In the genomic region with DNA sequence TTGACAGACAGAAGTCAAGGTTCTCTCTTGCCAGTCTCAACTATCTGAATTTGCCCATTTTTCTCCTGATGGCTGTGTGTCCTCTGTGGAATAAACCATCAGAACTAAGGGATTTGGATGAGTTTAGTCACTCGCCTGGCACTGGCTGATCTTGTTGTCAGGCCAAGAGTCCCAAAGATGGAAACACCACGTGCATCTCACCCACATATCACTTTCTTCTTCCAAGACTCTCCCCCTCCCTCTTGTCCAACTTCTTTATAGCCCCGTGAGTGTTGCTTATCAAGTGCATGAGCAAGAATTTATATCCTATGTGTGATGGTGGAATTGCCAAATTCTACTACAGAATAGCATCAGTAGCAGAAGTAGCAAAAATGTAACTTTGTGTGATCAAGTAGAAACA, we compare ENCODE assay signal across 33 mouse cellular contexts.
A peak's percentile ranks its signal among the peaks of the same experiment; 100 is the strongest.
DNase-seq lines count a peak whose midpoint lies in the region; ATAC-seq lines count a peak whose summit lies in the region.
"Had no signal": no experiment of that assay in that cellular context is flagged by ENCODE, and none has a peak within 500 bp of the region (broad histone marks: within the 10 kb centered on the region; RNA-seq: fewer than 3 reads in every experiment).

No protein-coding gene starts in this region.

- intact Hi-C loops in left cerebral cortex, postnatal 25 days (cut with DNase I): loop anchor here (5.0 kb wide), 1 partner anchor 69 kb away; no protein-coding TSS in a partner anchor

- H3K4me2 ChIP-seq in liver, embryonic 11.5 days: no peak overlapping the region
- H3K4me2 ChIP-seq: heart, embryonic 13.5 days; intestine, embryonic 15.5 days; limb, embryonic 15.5 days; midbrain, embryonic 15.5 days; neural tube, embryonic 15.5 days had no signal

- no peaks in the 10 kb centered on the region for H3K27me3 ChIP-seq in liver, embryonic 11.5 days (replicated peaks; ENCODE audit: control insufficient read depth, insufficient read depth, low read length)
- H3K27me3 ChIP-seq: heart, embryonic 13.5 days; intestine, embryonic 15.5 days; limb, embryonic 15.5 days; midbrain, embryonic 15.5 days; neural tube, embryonic 15.5 days had no signal

- ATAC-seq in liver, embryonic 11.5 days (replicated peaks; ENCODE audit: low FRiP score): no peak
- ATAC-seq: forebrain, embryonic 14.5 days; hindbrain, postnatal 0 days; intestine, embryonic 15.5 days; midbrain, embryonic 15.5 days had no signal

- no peak overlapping the region for H3K4me3 ChIP-seq in liver, embryonic 11.5 days (ENCODE audit: low read depth, low read length)
- H3K4me3 ChIP-seq: heart, adult 2 months; heart, embryonic 13.5 days; hindbrain, embryonic 10.5 days; intestine, embryonic 15.5 days; layer of hippocampus, adult 2 months; limb, embryonic 10.5 days; limb, embryonic 15.5 days; midbrain, embryonic 10.5 days; midbrain, embryonic 15.5 days; neural tube, embryonic 15.5 days had no signal

- DNase-seq in right cerebral cortex, adult 18-20 months: peak; percentile 50
- DNase-seq in right cerebral cortex, postnatal 14 days: no peak
- DNase-seq in frontal cortex, postnatal 36 days (ENCODE audit: low spot score in 2 of 2): peak; percentile 47 to 80
- peak; percentile 32 to 94 for DNase-seq in left cerebral cortex, postnatal 25 days (ENCODE audit: low spot score in 2 of 2)
- DNase-seq in telencephalon, adult 2 months (ENCODE audit: low read depth, low spot score): peak; percentile 85
- no peak for DNase-seq in adrenal gland, postnatal 36 days
- no peak for DNase-seq in liver, embryonic 11.5 days (ENCODE audit: low spot score)
- DNase-seq: adrenal gland, postnatal 25 days; B cell, adult 2 months; cerebellum, adult 9-10 months; cerebellum, postnatal 36 days; gastrocnemius, postnatal 36 days; heart, adult 2 months; heart, postnatal 10 days; kidney, adult 2 months; kidney, postnatal 36 days; lung, adult 2 months; retina, postnatal 1 day; spleen, adult 18-20 months; thymus, adult 18-20 months; thymus, postnatal 36 days had no signal

- no peaks in the 10 kb centered on the region for H3K36me3 ChIP-seq in liver, embryonic 11.5 days (ENCODE audit: control insufficient read depth, insufficient read depth, low read length)
- H3K36me3 ChIP-seq: heart, embryonic 13.5 days; hindbrain, embryonic 10.5 days; intestine, embryonic 15.5 days; limb, embryonic 10.5 days; limb, embryonic 15.5 days; midbrain, embryonic 10.5 days; midbrain, embryonic 15.5 days; neural tube, embryonic 15.5 days had no signal

- no peaks in the 10 kb centered on the region for H3K9me3 ChIP-seq in liver, embryonic 11.5 days (ENCODE audit: control insufficient read depth, low read length)
- H3K9me3 ChIP-seq: heart, embryonic 13.5 days; intestine, embryonic 15.5 days; limb, embryonic 10.5 days; limb, embryonic 15.5 days; midbrain, embryonic 10.5 days; midbrain, embryonic 15.5 days; neural tube, embryonic 15.5 days had no signal

- 70% methylated on average over 3 of the region's 3 CpGs for WGBS in liver, embryonic 11.5 days

- H3K9ac ChIP-seq in liver, embryonic 11.5 days (ENCODE audit: low read depth, low read length): no peak overlapping the region
- H3K9ac ChIP-seq: heart, embryonic 13.5 days; intestine, embryonic 15.5 days; limb, embryonic 15.5 days; liver, embryonic 14.5 days; midbrain, embryonic 15.5 days; neural tube, embryonic 15.5 days had no signal

- no peaks in the 10 kb centered on the region for H3K4me1 ChIP-seq in liver, embryonic 11.5 days (replicated peaks; ENCODE audit: control insufficient read depth, insufficient read depth, low read length)
- H3K4me1 ChIP-seq: heart, embryonic 13.5 days; hindbrain, embryonic 10.5 days; intestine, embryonic 15.5 days; limb, embryonic 10.5 days; limb, embryonic 15.5 days; midbrain, embryonic 10.5 days; midbrain, embryonic 15.5 days; neural tube, embryonic 15.5 days had no signal

- H3K27ac ChIP-seq in liver, embryonic 11.5 days (ENCODE audit: low read depth, low read length): no peak overlapping the region
- H3K27ac ChIP-seq: heart, adult 2 months; heart, embryonic 13.5 days; hindbrain, embryonic 10.5 days; hindbrain, postnatal 0 days; intestine, embryonic 15.5 days; layer of hippocampus, adult 2 months; limb, embryonic 10.5 days; limb, embryonic 15.5 days; liver, embryonic 14.5 days; midbrain, embryonic 10.5 days; midbrain, embryonic 15.5 days; neural tube, embryonic 15.5 days had no signal

Comparison
In these comparisons a context has a peak if more than half of its experiments do, and no peak if none do; other contexts are left out.
1. DNase-seq: peak in right cerebral cortex, adult 18-20 months (single experiment), frontal cortex, postnatal 36 days (2 of 2), left cerebral cortex, postnatal 25 days (2 of 2) and telencephalon, adult 2 months (single experiment); none in right cerebral cortex, postnatal 14 days (single experiment), adrenal gland, postnatal 36 days (0 of 2) and liver, embryonic 11.5 days (single experiment).